Mouse (Mus musculus) testis, adult 2 months (tissue): ENCODE data around the gene Shprh.

ENCODE experiments used
- CTCF ChIP-seq: fragments of 200-500 bp; IDR thresholded peaks from 2 replicates; pipeline ENCODE4 v1.5.1; 2012; ENCODE audit warnings: low read depth, mild to moderate bottlenecking, inconsistent platforms, low read length, moderate library complexity; ENCODE audit not compliant: control insufficient read depth, insufficient read depth, insufficient replicate concordance
- POLR2A ChIP-seq: fragments of 200-500 bp; IDR thresholded peaks from 2 replicates; pipeline ENCODE4 v1.6.1; 2012; ENCODE audit warnings: low read depth, mild to moderate bottlenecking, inconsistent platforms, low read length, moderate library complexity; ENCODE audit not compliant: control insufficient read depth

DNA sequence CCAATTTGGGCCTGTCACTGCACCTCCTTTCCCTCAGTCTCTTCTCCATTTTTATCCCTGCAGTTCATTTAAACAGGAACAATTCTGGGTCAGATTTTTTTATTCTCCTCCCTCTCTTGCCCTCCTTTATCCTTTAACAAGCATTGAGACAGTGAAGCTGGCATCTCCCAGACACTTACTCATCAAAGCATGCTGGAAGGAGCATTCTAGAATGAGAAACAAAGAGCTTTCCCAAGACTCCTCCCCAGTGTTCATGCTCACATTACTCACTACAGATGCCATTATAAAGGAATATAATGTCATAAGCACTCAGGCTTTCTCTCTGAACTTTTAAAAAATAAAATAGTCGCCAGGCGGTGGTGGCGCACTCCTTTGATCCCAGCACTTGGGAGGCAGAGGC is 77.2 kb downstream of the Shprh start:
- TF ChIP-seq POLR2A (no peak), CTCF (no peak)
